Mouse (Mus musculus) liver, adult 2 months (tissue): Measurements from ENCODE around the gene Gm11541.

ENCODE experiments used
- CTCF ChIP-seq: fragments of 200-500 bp; IDR thresholded peaks from 2 replicates; pipeline ENCODE4 v1.5.1; 2011; ENCODE audit warnings: low read depth, low read length, control low read depth
- POLR2A ChIP-seq: fragments of 200-500 bp; IDR thresholded peaks from 2 replicates; pipeline ENCODE4 v1.6.1; 2011; ENCODE audit warnings: low read length, control low read depth; ENCODE audit not compliant: insufficient read depth; ENCODE audit errors: extremely low read depth

GRCm38 (mm10) chr11:94729565-94729964 lies 25.3 kb upstream of the Gm11541 start:
- TF ChIP-seq CTCF = no peak
- no peak for TF ChIP-seq POLR2A
